Mouse (Mus musculus) megakaryocyte, embryonic 14.5 days (primary cell): ENCODE results near the gene Clic6. TPM values are rescaled to one million over a fixed set of nuclear protein-coding genes. Genes with fewer than 3 reads are reported as not detected.
"Not testable (repeated sequence)": the region's sequence is repeated elsewhere in the genome, so short reads cannot be mapped to it uniquely, and the experiment has no call there.

Experiments
- H3K27me3 ChIP-seq: replicated peaks from 2 replicates; pipeline ENCODE3; 2012; ENCODE audit warnings: inconsistent platforms
- H3K36me3 ChIP-seq: replicated peaks from 2 replicates; pipeline ENCODE3; 2012; ENCODE audit warnings: low read length, inconsistent platforms, mixed read lengths
- H3K4me1 ChIP-seq: 2 replicates; pipeline ENCODE4 v1.6.1; 2012; ENCODE audit warnings: inconsistent platforms
- H3K4me3 ChIP-seq: replicated peaks from 2 replicates; pipeline ENCODE3; 2012; ENCODE audit warnings: moderate library complexity, mild to moderate bottlenecking, inconsistent platforms
- H3K9me3 ChIP-seq: 2 replicates; pipeline ENCODE4 v1.6.1; 2012; ENCODE audit warnings: inconsistent platforms
- FLI1 ChIP-seq: IDR thresholded peaks from 2 replicates; pipeline ENCODE4 v1.6.1; 2012; ENCODE audit warnings: low read length, inconsistent platforms, mixed read lengths
- GATA1 ChIP-seq: IDR thresholded peaks from 3 replicates; pipeline ENCODE4 v1.6.1; 2012; ENCODE audit warnings: mixed read lengths, low read length, inconsistent platforms, borderline replicate concordance
- polyA plus RNA-seq: library from polyadenylated mRNA; stranded (reverse); fragments of >175 nt; gene quantifications from 2 replicates; pipeline ENCODE4 v1.2.3, GENCODE M21; 2012; ENCODE audit warnings: low replicate concordance; ENCODE audit not compliant: insufficient read depth

The Clic6 gene
- polyA plus RNA-seq, 1 experiment = not detected

DNA sequence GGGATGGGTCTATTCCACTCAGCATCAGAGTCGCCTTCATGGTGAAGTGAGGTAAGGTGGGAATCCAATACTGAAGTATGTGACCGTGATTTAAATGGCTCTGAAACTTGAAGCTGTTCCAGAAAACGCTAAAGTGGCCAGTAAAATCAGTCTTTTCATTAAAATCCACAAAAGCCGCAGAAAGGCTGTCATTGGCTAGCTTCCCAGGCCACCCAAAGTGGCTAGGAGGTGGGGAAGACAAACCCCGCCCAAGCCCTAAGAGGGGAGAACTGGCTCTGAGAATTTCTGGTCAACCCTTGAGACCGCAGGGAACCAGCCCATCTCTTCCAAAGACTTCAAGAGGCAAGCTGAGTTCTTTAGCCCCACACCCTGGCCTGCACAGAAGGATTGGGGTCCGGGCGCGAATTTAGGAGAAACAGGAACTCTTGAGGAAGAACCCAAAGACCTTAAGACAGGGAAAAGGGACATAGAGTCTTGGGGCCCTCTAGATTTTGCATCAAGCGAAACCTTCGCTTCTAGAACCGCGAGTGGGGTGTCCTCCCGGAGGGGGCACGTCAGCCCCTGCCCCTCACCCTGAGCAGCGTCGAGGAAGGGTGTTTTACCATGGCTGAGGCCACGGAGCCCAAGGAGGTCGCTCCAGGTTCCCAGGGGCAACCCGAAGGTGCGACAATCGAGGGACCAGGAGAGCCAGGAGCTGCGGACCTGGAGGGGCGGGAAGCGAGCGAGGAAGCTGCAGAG lies 12.5 kb downstream of the Clic6 start:
- TF ChIP-seq FLI1 (no peak), GATA1 (no peak)
- Histone ChIP-seq H3K4me1 (peaks cover 8% of the 10 kb centered on the region; the same call in 1 of the 2 replicates), H3K9me3 (peaks cover 15% of the 10 kb centered on the region), H3K36me3 (no peaks in the 10 kb centered on the region), H3K27me3 (peaks cover 78% of the 10 kb centered on the region), H3K4me3 (no peak overlapping the region)

GRCm38 (mm10) chr16:92498589-92498981 lies 13.0 kb downstream of the Clic6 start:
- Histone ChIP-seq H3K9me3 (peaks cover 15% of the 10 kb centered on the region), H3K4me3 (no peak overlapping the region), H3K4me1 (peaks cover 8% of the 10 kb centered on the region; the same call in 1 of the 2 replicates), H3K36me3 (no peaks in the 10 kb centered on the region), H3K27me3 (peaks cover 78% of the 10 kb centered on the region)
- TF ChIP-seq GATA1 = no peak
- no peak for TF ChIP-seq FLI1

- H3K9me3 ChIP-seq = peaks cover 15% of the 10 kb centered on the region
- no peaks in the 10 kb centered on the region for H3K36me3 ChIP-seq
- no peak overlapping the region for H3K4me3 ChIP-seq
- peaks cover 80% of the 10 kb centered on the region for H3K27me3 ChIP-seq
- peaks cover 8% of the 10 kb centered on the region; the same call in 1 of the 2 replicates for H3K4me1 ChIP-seq
- no peak for TF ChIP-seq GATA1
- no peak for TF ChIP-seq FLI1
Observed at GRCm38 (mm10) chr16:92499324-92499723, 13.8 kb downstream of the Clic6 start.

DNA sequence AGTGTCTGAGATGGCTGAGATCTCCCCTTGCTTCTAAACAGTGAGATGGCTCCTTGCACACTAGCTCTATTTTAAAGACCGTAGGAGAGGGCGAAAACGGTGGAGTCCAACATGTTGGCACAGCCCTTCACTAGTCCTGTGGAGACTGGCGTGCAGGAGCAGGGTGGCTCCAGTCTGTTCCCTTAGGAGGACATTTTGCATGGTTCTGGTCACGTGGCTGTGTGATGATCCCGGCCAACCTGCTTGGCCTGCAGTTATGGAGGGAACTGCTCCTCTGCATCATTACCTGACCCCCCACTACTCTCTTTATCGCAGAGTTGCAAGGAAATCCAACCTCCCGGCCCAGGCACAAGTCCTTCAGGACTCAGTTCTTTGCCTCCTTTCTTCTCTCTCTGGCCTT lies 15.0 kb downstream of the Clic6 start:
- Histone ChIP-seq H3K4me3 (no peak overlapping the region), H3K4me1 (peaks cover 8% of the 10 kb centered on the region; the same call in 1 of the 2 replicates), H3K36me3 (no peaks in the 10 kb centered on the region), H3K27me3 (peaks cover 81% of the 10 kb centered on the region), H3K9me3 (peaks cover 15% of the 10 kb centered on the region)
- TF ChIP-seq GATA1 (no peak), FLI1 (no peak)

DNA sequence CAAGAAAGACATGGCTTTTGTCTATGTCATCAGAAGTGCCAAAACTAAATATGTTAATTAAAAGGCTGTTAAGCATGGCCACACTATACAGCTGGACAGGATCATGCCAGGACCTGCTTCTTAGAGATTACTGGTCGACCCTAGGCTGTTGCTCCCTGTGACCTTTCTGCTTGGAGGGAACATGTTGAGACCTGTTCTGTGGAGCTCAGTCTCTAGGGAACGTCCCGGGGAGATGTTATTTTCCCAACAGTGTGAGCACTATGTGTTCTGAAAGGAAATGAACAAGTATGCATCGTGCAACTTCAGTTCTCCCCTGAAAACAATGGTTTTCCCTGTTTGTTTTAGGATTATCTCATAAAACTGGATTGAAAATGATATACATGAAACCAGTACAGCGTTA lies 17.6 kb downstream of the Clic6 start:
- Histone ChIP-seq H3K4me1 (peaks cover 8% of the 10 kb centered on the region; the same call in 1 of the 2 replicates), H3K36me3 (no peaks in the 10 kb centered on the region), H3K27me3 (peaks cover 81% of the 10 kb centered on the region), H3K4me3 (no peak overlapping the region), H3K9me3 (peaks cover 3% of the 10 kb centered on the region; the same call in 1 of the 2 replicates)
- TF ChIP-seq GATA1 (no peak), FLI1 (no peak)

GRCm38 (mm10) chr16:92507573-92507972 lies 22.0 kb downstream of the Clic6 start:
- H3K27me3 ChIP-seq = peaks cover 65% of the 10 kb centered on the region
- no peaks in the 10 kb centered on the region for H3K36me3 ChIP-seq
- no peak for TF ChIP-seq FLI1
- no peak for TF ChIP-seq GATA1
- no peaks in the 10 kb centered on the region for H3K4me1 ChIP-seq
- no peaks in the 10 kb centered on the region for H3K9me3 ChIP-seq
- no peak overlapping the region for H3K4me3 ChIP-seq

GRCm38 (mm10) chr16:92510835-92511772 lies 25.6 kb downstream of the Clic6 start:
- Histone ChIP-seq H3K9me3 (0 out of 2 replicates have a peak, but pooled peaks cover 3% of the 10 kb centered on the region), H3K27me3 (peaks cover 59% of the 10 kb centered on the region), H3K4me1 (no peaks in the 10 kb centered on the region), H3K4me3 (no peak overlapping the region), H3K36me3 (no peaks in the 10 kb centered on the region)
- no peak for TF ChIP-seq FLI1

DNA sequence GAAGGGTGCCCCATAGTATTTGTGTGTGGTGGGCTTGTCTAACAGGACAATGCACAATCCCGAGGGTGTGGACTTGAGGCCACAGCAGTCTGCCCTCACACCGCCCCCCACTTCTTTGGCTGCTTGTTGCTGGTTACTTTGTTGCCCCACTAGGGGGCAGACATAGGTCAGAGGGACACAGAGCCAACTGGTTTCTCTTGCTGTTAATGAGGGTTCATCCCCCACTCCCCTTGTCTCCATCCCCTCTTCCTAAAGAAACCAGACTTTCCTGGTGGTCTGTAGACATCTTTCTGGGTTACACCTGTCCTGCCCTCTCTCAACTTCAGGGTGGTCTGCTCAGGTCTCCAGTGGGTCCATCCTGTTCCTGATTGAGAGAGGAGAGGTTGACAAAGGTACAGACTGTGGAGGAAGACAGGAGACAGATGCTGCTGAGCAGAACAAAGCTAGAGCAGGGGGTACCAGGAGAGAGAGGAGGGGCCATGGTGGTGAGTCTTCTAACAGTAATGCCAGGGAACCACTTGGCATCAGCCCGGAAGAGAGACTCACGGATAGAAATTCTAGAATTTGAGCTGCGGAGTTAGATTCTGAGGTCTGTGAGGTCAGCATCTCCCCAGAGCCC lies 26.3 kb downstream of the Clic6 start:
- H3K4me1 ChIP-seq = no peaks in the 10 kb centered on the region
- H3K27me3 ChIP-seq = peaks cover 56% of the 10 kb centered on the region
- no peak overlapping the region for H3K4me3 ChIP-seq
- H3K36me3 ChIP-seq = no peaks in the 10 kb centered on the region
- TF ChIP-seq GATA1 (no peak), FLI1 (no peak)
- H3K9me3 ChIP-seq = 0 out of 2 replicates have a peak, but pooled peaks cover 3% of the 10 kb centered on the region

DNA sequence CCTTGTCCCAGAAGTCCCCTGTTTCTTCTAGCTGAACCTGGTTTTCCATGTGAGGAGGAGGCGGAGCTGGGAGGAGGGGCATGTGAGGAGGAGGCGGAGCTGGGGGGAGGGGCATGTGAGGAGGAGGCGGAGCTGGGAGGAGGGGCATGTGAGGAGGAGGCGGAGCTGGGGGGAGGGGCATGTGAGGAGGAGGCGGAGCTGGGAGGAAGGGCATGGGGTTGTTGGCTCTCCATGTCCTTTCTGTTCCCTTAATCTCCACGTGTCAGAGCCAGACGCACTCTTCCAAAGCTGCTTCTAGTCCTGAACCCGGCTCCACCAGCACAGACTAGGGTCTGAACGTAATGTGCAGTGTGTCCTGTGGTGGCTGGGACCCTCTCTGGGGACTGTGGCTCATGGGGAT lies 29.4 kb downstream of the Clic6 start:
- not testable (repeated sequence) for H3K4me3 ChIP-seq, H3K4me1 ChIP-seq, H3K36me3 ChIP-seq, H3K9me3 ChIP-seq
- H3K27me3 ChIP-seq = peaks cover 44% of the 10 kb centered on the region

GRCm38 (mm10) chr16:92516139-92516538 lies 30.6 kb downstream of the Clic6 start:
- H3K27me3 ChIP-seq = peaks cover 51% of the 10 kb centered on the region
- peaks cover 9% of the 10 kb centered on the region; the same call in 1 of the 2 replicates for H3K4me1 ChIP-seq
- H3K4me3 ChIP-seq = no peak overlapping the region
- H3K36me3 ChIP-seq = no peaks in the 10 kb centered on the region
- TF ChIP-seq GATA1 (no peak), FLI1 (no peak)
- H3K9me3 ChIP-seq = 0 out of 2 replicates have a peak, but pooled peaks cover 3% of the 10 kb centered on the region
